Comparison of ENCODE assay signal across 9 mouse cellular contexts in genomic region chr7:100187601-100188000, GRCm38 (mm10). TPM values are rescaled to one million over a fixed set of nuclear protein-coding genes. Genes with fewer than 3 reads are reported as not detected.
A peak's percentile ranks its signal among the peaks of the same experiment; 100 is the strongest.
DNase-seq lines count a peak whose midpoint lies in the region; ATAC-seq and TF ChIP-seq lines count a peak whose summit lies in the region.
"Had no signal": no experiment of that assay in that cellular context is flagged by ENCODE, and none has a peak within 500 bp of the region (broad histone marks: within the 10 kb centered on the region; RNA-seq: fewer than 3 reads in every experiment).

No protein-coding gene starts in this region.

- 0 out of 2 replicates have a peak, but pooled peaks have one; percentile 38 for TF ChIP-seq EP300 in heart, adult 2 months (IDR thresholded peaks at IDR 0.05; ENCODE audit: insufficient read depth, low read depth, low read length)

- H3K4me3 ChIP-seq in heart, adult 2 months, result no peak overlapping the region
- H3K4me3 ChIP-seq in embryonic fibroblast, embryonic 13.5 days (ENCODE audit: insufficient read depth, low read length), result no peak overlapping the region
- no peak overlapping the region for H3K4me3 ChIP-seq in midbrain, embryonic 11.5 days (ENCODE audit: low read depth, low read length)
- H3K4me3 ChIP-seq: embryonic facial prominence, embryonic 13.5 days had no signal

- ATAC-seq in midbrain, embryonic 11.5 days (ENCODE audit: low FRiP score), result 0 out of 2 replicates have a peak, but pooled peaks have one; percentile 27

- TF ChIP-seq POLR2A in heart, adult 2 months (IDR thresholded peaks at IDR 0.05; ENCODE audit: insufficient read depth, low read depth, low read length), result no peak
- no peak for TF ChIP-seq POLR2A in embryonic fibroblast, embryonic 13.5 days (IDR thresholded peaks at IDR 0.05; ENCODE audit: low read depth, low read length)

- H3K79me2 ChIP-seq in heart, adult 2 months (replicated peaks; ENCODE audit: control insufficient read depth, insufficient read depth, low read length), result no peaks in the 10 kb centered on the region

- 13% methylated on average over 7 of the region's 7 CpGs for WGBS in heart, adult 2 months
- 25% methylated on average over 7 of the region's 7 CpGs for WGBS in midbrain, embryonic 11.5 days

- H3K36me3 ChIP-seq in heart, adult 2 months (ENCODE audit: control insufficient read depth, insufficient read depth, low read length), result no peaks in the 10 kb centered on the region
- H3K36me3 ChIP-seq in midbrain, embryonic 11.5 days (ENCODE audit: control insufficient read depth, insufficient read depth, low read length), result no peaks in the 10 kb centered on the region
- H3K36me3 ChIP-seq: embryonic facial prominence, embryonic 13.5 days had no signal

- H3K9ac ChIP-seq in heart, adult 2 months (ENCODE audit: low read depth, low read length), result no peak overlapping the region
- H3K9ac ChIP-seq in midbrain, embryonic 11.5 days (ENCODE audit: low read length), result no peak overlapping the region
- H3K9ac ChIP-seq: embryonic facial prominence, embryonic 13.5 days had no signal

- peak; percentile 84 for TF ChIP-seq CTCF in heart, adult 2 months (IDR thresholded peaks at IDR 0.05)
- peak; percentile 75; the same call in 1 of the 2 replicates for TF ChIP-seq CTCF in embryonic fibroblast, embryonic 13.5 days (IDR thresholded peaks at IDR 0.05; ENCODE audit: borderline replicate concordance, insufficient read depth, low read length)

- no peaks in the 10 kb centered on the region for H3K4me1 ChIP-seq in heart, adult 2 months (ENCODE audit: control insufficient read depth, insufficient read depth, low read length)
- no peaks in the 10 kb centered on the region for H3K4me1 ChIP-seq in embryonic fibroblast, embryonic 13.5 days (ENCODE audit: control insufficient read depth, insufficient read depth, low read length)
- H3K4me1 ChIP-seq in midbrain, embryonic 11.5 days (ENCODE audit: control insufficient read depth, insufficient read depth, low read length), result no peaks in the 10 kb centered on the region

- DNase-seq in heart, adult 2 months, result peak; percentile 14 to 48
- DNase-seq in heart, postnatal 25 days (ENCODE audit: low spot score), result no peak
- peak; percentile 12 for DNase-seq in CD4-positive helper T cell, adult 2 months (ENCODE audit: low read depth, low spot score)
- DNase-seq in adrenal gland, postnatal 10 days, result peak; percentile 65
- peak; percentile 23 for DNase-seq in layer of hippocampus, adult 9-11 months
- DNase-seq in midbrain, embryonic 11.5 days (ENCODE audit: low spot score, missing footprints), result peak; percentile 93
- peak; percentile 39 for DNase-seq in thymus, postnatal 25 days

- H3K4me2 ChIP-seq in midbrain, embryonic 11.5 days, result no peak overlapping the region
- H3K4me2 ChIP-seq: embryonic facial prominence, embryonic 13.5 days had no signal

- no peaks in the 10 kb centered on the region for H3K27me3 ChIP-seq in heart, adult 2 months (ENCODE audit: control insufficient read depth, insufficient read depth, low read length)
- H3K27me3 ChIP-seq in midbrain, embryonic 11.5 days (ENCODE audit: control insufficient read depth, insufficient read depth, low read length), result no peaks in the 10 kb centered on the region
- H3K27me3 ChIP-seq: embryonic facial prominence, embryonic 13.5 days had no signal

- H3K27ac ChIP-seq in heart, adult 2 months, result no peak overlapping the region
- no peak overlapping the region for H3K27ac ChIP-seq in embryonic fibroblast, embryonic 13.5 days (ENCODE audit: insufficient read depth, low read length)
- H3K27ac ChIP-seq in midbrain, embryonic 11.5 days (ENCODE audit: low read depth, low read length), result no peak overlapping the region
- H3K27ac ChIP-seq: embryonic facial prominence, embryonic 13.5 days had no signal

- H3K9me3 ChIP-seq in midbrain, embryonic 11.5 days (ENCODE audit: control insufficient read depth, low read length), result no peaks in the 10 kb centered on the region
- H3K9me3 ChIP-seq: embryonic facial prominence, embryonic 13.5 days had no signal

- intact Hi-C loops in heart, adult 2 months (cut with DNase I), result loop anchor here (1.0 to 5.0 kb wide), 3 partner anchors 29 to 200 kb away; partner anchors contain the start of gene Lipt2
- intact Hi-C loops in heart, postnatal 25 days (cut with DNase I), result loop anchor here (2.0 to 5.0 kb wide), 2 partner anchors 180 to 199 kb away; partner anchors contain the start of gene Chrdl2

RNA-seq across cellular contexts. Expression of gene Kcne3, which starts 11.3 kb away (rescaled TPM):
- total RNA-seq in heart, adult 2 months (2021), result under 1 TPM; 0.59 to 0.94 TPM
- 2.0 and 2.2 TPM in 2 replicates for polyA plus RNA-seq in heart, adult 2 months (2012; rRNA removed)
- total RNA-seq in heart, postnatal 25 days (2021), result 1 to 10 TPM; 1.0 to 1.1 TPM
- 1 to 10 TPM; 1.1 to 2.2 TPM for total RNA-seq in adrenal gland, postnatal 10 days (2021)
- not detected in 2 replicates for polyA plus RNA-seq in embryonic fibroblast, embryonic 13.5 days (2011; ENCODE audit: insufficient read length, low read depth, missing spikeins)
- polyA plus RNA-seq in midbrain, embryonic 11.5 days (2014; fragmentation: Nextera tagmentation; extraction: Ambion mirVana), result 1.1 and 3.0 TPM in 2 replicates

RNA-seq across cellular contexts. Expression of gene Lipt2, which starts 28.5 kb away (rescaled TPM):
- total RNA-seq in heart, adult 2 months (2021), result 1 to 10 TPM; 5.7 to 6.0 TPM
- polyA plus RNA-seq in heart, adult 2 months (2012; rRNA removed), result 6.6 and 10.0 TPM in 2 replicates
- total RNA-seq in heart, postnatal 25 days (2021), result 1 to 10 TPM; 4.6 to 5.3 TPM
- total RNA-seq in adrenal gland, postnatal 10 days (2021), result 1 to 10 TPM; 7.5 TPM
- polyA plus RNA-seq in embryonic fibroblast, embryonic 13.5 days (2011; ENCODE audit: insufficient read length, low read depth, missing spikeins), result 4.2 and 4.7 TPM in 2 replicates
- 16.7 and 18.7 TPM in 2 replicates for polyA plus RNA-seq in midbrain, embryonic 11.5 days (2014; fragmentation: Nextera tagmentation; extraction: Ambion mirVana)

RNA-seq across cellular contexts. Expression of gene Pgm2l1, which starts 39.6 kb away (rescaled TPM):
- 1 to 10 TPM; 7.0 TPM for total RNA-seq in heart, adult 2 months (2021)
- 1.5 and 2.2 TPM in 2 replicates for polyA plus RNA-seq in heart, adult 2 months (2012; rRNA removed)
- total RNA-seq in heart, postnatal 25 days (2021), result 1 to 10 TPM; 5.6 to 7.7 TPM
- 10 to 100 TPM in 1 of 2 experiments, 1 to 10 TPM in 1; 8.5 to 12.8 TPM for total RNA-seq in adrenal gland, postnatal 10 days (2021)
- polyA plus RNA-seq in embryonic fibroblast, embryonic 13.5 days (2011; ENCODE audit: insufficient read length, low read depth, missing spikeins), result 8.4 and 8.6 TPM in 2 replicates
- 8.0 and 9.3 TPM in 2 replicates for polyA plus RNA-seq in midbrain, embryonic 11.5 days (2014; fragmentation: Nextera tagmentation; extraction: Ambion mirVana)
